8 mouse cellular contexts compared by ENCODE assay signal in the genomic region with DNA sequence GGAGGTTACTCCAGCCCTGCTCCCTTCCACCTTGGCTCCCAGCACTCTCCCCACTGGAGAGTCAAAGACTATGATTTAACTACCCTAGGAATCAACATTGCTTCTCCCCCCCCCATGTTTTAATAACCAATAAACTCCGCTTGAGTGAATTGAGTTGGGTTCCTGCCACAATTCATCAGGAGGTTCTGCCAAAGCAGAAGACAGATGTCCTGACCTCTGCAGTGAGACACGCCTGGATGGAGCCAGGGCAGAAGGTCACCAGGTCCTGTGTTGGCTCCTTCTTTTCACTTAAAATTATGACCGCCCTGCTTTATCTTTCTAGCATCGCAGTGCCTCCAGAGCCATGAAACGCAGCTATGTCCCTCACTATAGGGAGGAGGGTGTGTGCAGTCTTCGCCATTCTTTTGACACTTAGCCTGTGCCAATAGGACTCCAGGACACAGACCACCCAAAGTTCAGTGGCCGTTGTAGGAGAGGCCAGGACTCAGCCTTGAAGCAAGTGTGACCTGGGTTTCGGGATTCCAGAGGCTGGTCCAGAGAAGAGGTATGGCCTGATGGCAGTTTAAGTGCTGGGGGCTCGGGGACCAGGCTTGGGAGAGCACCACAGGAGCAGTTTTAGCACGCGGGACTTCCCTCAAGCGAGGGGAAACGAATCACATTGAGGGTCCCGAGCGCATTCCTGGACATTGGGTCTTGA. TPM values are rescaled to one million over a fixed set of nuclear protein-coding genes. Genes with fewer than 3 reads are reported as not detected.
DNase-seq lines count a peak whose midpoint lies in the region; ATAC-seq and TF ChIP-seq lines count a peak whose summit lies in the region.

No protein-coding gene starts in this region.

- WGBS in heart, postnatal 0 days = 27% methylated on average over 15 of the region's 15 CpGs
- 29% methylated on average over 15 of the region's 15 CpGs for WGBS in forebrain, embryonic 14.5 days
- 17% methylated on average over 15 of the region's 15 CpGs for WGBS in neural tube, embryonic 13.5 days

- peaks cover 4% of the 10 kb centered on the region; the same call in 1 of the 2 replicates for H3K4me1 ChIP-seq in heart, postnatal 0 days (ENCODE audit: control insufficient read depth, insufficient read depth)
- no peaks in the 10 kb centered on the region for H3K4me1 ChIP-seq in forebrain, embryonic 14.5 days (ENCODE audit: control insufficient read depth, insufficient read depth, low read length)
- peaks cover 14% of the 10 kb centered on the region for H3K4me1 ChIP-seq in neural tube, embryonic 13.5 days (replicated peaks)

- ATAC-seq in heart, postnatal 0 days (ENCODE audit: insufficient read depth, low read depth) = peak; percentile 27; the same call in 1 of the 2 replicates
- ATAC-seq in forebrain, embryonic 14.5 days = peak; percentile 24
- peak; percentile 48 for ATAC-seq in neural tube, embryonic 13.5 days (ENCODE audit: low read depth)

- intact Hi-C loops in heart, postnatal 10 days (cut with DNase I) = loop anchor here (1.0 to 10.0 kb wide), 2 partner anchors 55 to 234 kb away; partner anchors contain the start of gene Tbc1d9b

- H3K27me3 ChIP-seq in heart, postnatal 0 days (ENCODE audit: control insufficient read depth, insufficient read depth, low read length) = peaks cover 44% of the 10 kb centered on the region
- H3K27me3 ChIP-seq in forebrain, embryonic 14.5 days (replicated peaks; ENCODE audit: control insufficient read depth, insufficient read depth, low read length) = peaks cover 21% of the 10 kb centered on the region; the same call in 1 of the 2 replicates
- H3K27me3 ChIP-seq in neural tube, embryonic 13.5 days = peaks cover 45% of the 10 kb centered on the region

- peak overlapping the region; percentile 69 for H3K4me3 ChIP-seq in heart, postnatal 0 days (ENCODE audit: low read depth, low read length)
- peak overlapping the region; percentile 69 for H3K4me3 ChIP-seq in forebrain, embryonic 14.5 days (ENCODE audit: low read depth, low read length)
- H3K4me3 ChIP-seq in neural tube, embryonic 13.5 days = peak overlapping the region; percentile 67

- 0 out of 2 replicates have a peak, but pooled peaks cover 4% of the 10 kb centered on the region for H3K9me3 ChIP-seq in heart, postnatal 0 days (replicated peaks; ENCODE audit: control insufficient read depth, low read length)
- no peaks in the 10 kb centered on the region for H3K9me3 ChIP-seq in forebrain, embryonic 14.5 days (replicated peaks; ENCODE audit: control insufficient read depth, low read length)
- H3K9me3 ChIP-seq in neural tube, embryonic 13.5 days = peaks cover 7% of the 10 kb centered on the region; the same call in 1 of the 2 replicates

- no peak overlapping the region for H3K27ac ChIP-seq in heart, postnatal 0 days (ENCODE audit: low read depth)
- no peak overlapping the region for H3K27ac ChIP-seq in forebrain, embryonic 14.5 days (ENCODE audit: low read depth, low read length)
- H3K27ac ChIP-seq in neural tube, embryonic 13.5 days (replicated peaks) = 0 out of 2 replicates have a peak overlapping the region, but pooled peaks have one; percentile 23

- peak overlapping the region; percentile 100 for H3K4me2 ChIP-seq in heart, postnatal 0 days (ENCODE audit: low read depth, low read length)
- peak overlapping the region; percentile 98 for H3K4me2 ChIP-seq in forebrain, embryonic 14.5 days (ENCODE audit: low read length)
- peak overlapping the region; percentile 95 for H3K4me2 ChIP-seq in neural tube, embryonic 13.5 days

- no peak for TF ChIP-seq EP300 in heart, postnatal 0 days (IDR thresholded peaks at IDR 0.05; ENCODE audit: low read depth)

- no peak for DNase-seq in heart, postnatal 0 days (ENCODE audit: low spot score)
- no peak for DNase-seq in heart, postnatal 10 days
- DNase-seq in forebrain, embryonic 14.5 days (ENCODE audit: low spot score) = no peak
- DNase-seq in kidney, postnatal 36 days = peak; percentile 69 to 75
- no peak for DNase-seq in ovary, postnatal 14 days (ENCODE audit: low spot score)
- DNase-seq in right cerebral cortex, adult 2 months (ENCODE audit: low spot score in 2 of 2) = no peak
- no peak for DNase-seq in left cerebral cortex, adult 8-10 months (ENCODE audit: low spot score in 2 of 2)

- TF ChIP-seq CTCF in heart, postnatal 0 days (IDR thresholded peaks at IDR 0.05; ENCODE audit: low read depth) = no peak

- no peaks in the 10 kb centered on the region for H3K36me3 ChIP-seq in heart, postnatal 0 days (replicated peaks; ENCODE audit: control insufficient read depth, insufficient read depth, low read length)
- H3K36me3 ChIP-seq in forebrain, embryonic 14.5 days (ENCODE audit: control insufficient read depth, insufficient read depth, low read length) = no peaks in the 10 kb centered on the region
- H3K36me3 ChIP-seq in neural tube, embryonic 13.5 days = 0 out of 2 replicates have a peak, but pooled peaks cover 6% of the 10 kb centered on the region

- no peak overlapping the region for H3K9ac ChIP-seq in heart, postnatal 0 days (replicated peaks; ENCODE audit: low read depth, low read length)
- peak overlapping the region; percentile 77 for H3K9ac ChIP-seq in forebrain, embryonic 14.5 days (ENCODE audit: low read length)
- peak overlapping the region; percentile 84 for H3K9ac ChIP-seq in neural tube, embryonic 13.5 days

RNA-seq across cellular contexts. Expression of gene Rasgef1c, which starts 0.5 kb away (rescaled TPM):
- 1.7 TPM in 1 of 2 replicates, not detected in the other for total RNA-seq in heart, postnatal 0 days (2014; rRNA removed; ENCODE audit: low replicate concordance)
- not detected in 2 replicates for polyA plus RNA-seq in heart, postnatal 0 days (2015; fragmentation: Nextera tagmentation; extraction: Ambion mirVana)
- total RNA-seq in heart, postnatal 10 days (2021) = under 1 TPM in 1 of 2 experiments, not detected in 1; 0.29 TPM
- 10.9 and 15.6 TPM in 2 replicates for polyA plus RNA-seq in forebrain, embryonic 14.5 days (2014; fragmentation: Nextera tagmentation; extraction: Ambion mirVana)
- polyA plus RNA-seq in neural tube, embryonic 13.5 days (2015; fragmentation: Nextera tagmentation; extraction: Ambion mirVana) = 17.8 and 18.9 TPM in 2 replicates
- 10 to 100 TPM; 30.9 to 37.4 (median 34.3) TPM for total RNA-seq in left cerebral cortex, adult 8-10 months (2022)

RNA-seq across cellular contexts. Expression of gene Mapk9, which starts 54.6 kb away (rescaled TPM):
- total RNA-seq in heart, postnatal 0 days (2014; rRNA removed; ENCODE audit: low replicate concordance) = 37.2 and 55.8 TPM in 2 replicates
- polyA plus RNA-seq in heart, postnatal 0 days (2015; fragmentation: Nextera tagmentation; extraction: Ambion mirVana) = 25.4 and 25.9 TPM in 2 replicates
- total RNA-seq in heart, postnatal 10 days (2021) = 10 to 100 TPM; 47.5 to 53.5 TPM
- polyA plus RNA-seq in forebrain, embryonic 14.5 days (2014; fragmentation: Nextera tagmentation; extraction: Ambion mirVana) = 43.6 and 49.1 TPM in 2 replicates
- polyA plus RNA-seq in neural tube, embryonic 13.5 days (2015; fragmentation: Nextera tagmentation; extraction: Ambion mirVana) = 56.0 and 63.4 TPM in 2 replicates
- total RNA-seq in left cerebral cortex, adult 8-10 months (2022) = 100 to 1,000 TPM; 187 to 250 (median 223) TPM

Comparison
In these comparisons a context has a peak if more than half of its experiments do, and no peak if none do; other contexts are left out.
1. DNase-seq: peak in kidney, postnatal 36 days (2 of 2); none in heart, postnatal 0 days (single experiment), heart, postnatal 10 days (0 of 2), forebrain, embryonic 14.5 days (single experiment), ovary, postnatal 14 days (single experiment), right cerebral cortex, adult 2 months (0 of 2) and left cerebral cortex, adult 8-10 months (0 of 2).
2. RNA of gene Rasgef1c, which starts 0.5 kb away (total RNA-seq): 30.9 to 37.4 TPM in left cerebral cortex, adult 8-10 months; 0.29 TPM in heart, postnatal 10 days and 1.7 TPM in heart, postnatal 0 days; every median in the first group is over 10 times any median in the second.
3. Peak in every context shown above with its lines, with median percentiles within 50 percentile points of each other: ATAC-seq, H3K4me2 ChIP-seq and H3K4me3 ChIP-seq.